Mouse (Mus musculus) fat pad, adult 2 months (tissue): ENCODE data around the gene Gpalpp1.

Experiments
- DNase-seq: peaks from one replicate; pipeline ENCODE4 v3.0.0-alpha.2; 2011; ENCODE audit warnings: low read depth, low spot score; ENCODE audit errors: extremely low read depth

Gene Gpalpp1

GRCm38 (mm10) chr14:76115744-76116143 is 5.2 kb upstream of the Gpalpp1 start:
- DNase-seq: no peak

GRCm38 (mm10) chr14:76099543-76099942 is 11.0 kb downstream of the Gpalpp1 start:
- DNase-seq: peak; percentile 33

DNA sequence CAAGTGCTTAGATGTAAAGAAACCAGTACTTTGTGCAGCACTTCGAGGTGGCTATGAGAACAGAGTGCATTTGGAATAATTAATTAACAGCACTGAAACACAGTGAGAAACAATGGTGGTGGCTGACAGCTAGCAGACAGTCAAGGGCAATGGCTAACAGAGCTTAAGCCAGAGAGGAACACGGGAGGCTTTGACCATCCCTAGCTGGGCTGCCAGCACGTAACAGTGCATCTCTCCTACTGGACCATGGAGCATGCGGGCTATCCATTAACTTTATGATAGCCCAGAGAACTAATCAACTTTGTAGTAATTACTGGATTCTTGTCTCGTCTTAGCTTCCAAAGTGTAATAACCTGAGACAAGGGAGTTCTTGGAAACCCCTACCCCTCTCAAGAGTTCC is 12.7 kb downstream of the Gpalpp1 start:
- DNase-seq: no peak

- no peak for DNase-seq
These were observed 13.3 kb downstream of the Gpalpp1 start for GRCm38 (mm10) chr14:76097244-76097643.

GRCm38 (mm10) chr14:76084188-76084587 is 26.4 kb downstream of the Gpalpp1 start:
- DNase-seq: no peak

GRCm38 (mm10) chr14:76082086-76082636 is 28.4 kb downstream of the Gpalpp1 start:
- no peak for DNase-seq

GRCm38 (mm10) chr14:76081451-76081850 is 29.1 kb downstream of the Gpalpp1 start:
- DNase-seq: no peak

DNA sequence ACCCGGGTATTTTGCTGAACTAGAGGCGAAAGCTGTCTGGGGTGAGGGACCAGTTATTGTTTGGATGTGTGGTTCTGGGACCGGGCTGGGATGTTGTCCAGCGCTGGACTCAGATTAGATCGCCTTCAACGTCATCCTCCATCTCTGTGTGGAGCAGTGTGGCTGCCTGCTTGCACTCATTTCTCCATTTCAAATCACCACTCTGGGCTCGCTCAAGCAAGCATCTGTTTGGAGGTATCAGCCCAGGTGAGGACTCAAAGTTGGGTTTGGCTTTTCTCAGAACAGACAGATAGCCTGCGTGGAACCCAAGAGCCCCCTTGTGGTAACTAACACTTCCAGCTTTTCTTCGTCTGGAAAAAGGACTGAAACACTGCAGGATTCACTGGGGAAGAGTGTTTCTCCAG is 33.5 kb downstream of the Gpalpp1 start:
- no peak for DNase-seq

DNA sequence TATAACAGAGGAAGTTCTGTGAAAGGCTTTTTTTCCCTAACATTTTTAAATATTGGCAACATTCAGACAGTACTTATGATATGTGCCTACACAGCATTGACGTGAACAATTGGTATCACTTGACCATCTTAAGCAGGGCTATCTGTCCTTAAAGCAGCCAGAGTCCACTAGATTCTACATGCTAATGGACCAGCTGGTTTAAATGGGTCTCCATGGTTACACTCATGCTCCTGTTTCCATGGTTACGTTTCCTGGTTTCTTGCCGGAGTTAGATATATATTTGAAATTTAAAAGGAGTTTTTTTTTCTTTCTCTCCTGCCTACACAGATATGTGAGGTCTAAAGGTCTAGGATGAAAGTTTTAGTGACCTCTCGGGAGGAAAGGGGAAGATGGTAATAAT is 34.0 kb downstream of the Gpalpp1 start:
- DNase-seq: no peak

DNA sequence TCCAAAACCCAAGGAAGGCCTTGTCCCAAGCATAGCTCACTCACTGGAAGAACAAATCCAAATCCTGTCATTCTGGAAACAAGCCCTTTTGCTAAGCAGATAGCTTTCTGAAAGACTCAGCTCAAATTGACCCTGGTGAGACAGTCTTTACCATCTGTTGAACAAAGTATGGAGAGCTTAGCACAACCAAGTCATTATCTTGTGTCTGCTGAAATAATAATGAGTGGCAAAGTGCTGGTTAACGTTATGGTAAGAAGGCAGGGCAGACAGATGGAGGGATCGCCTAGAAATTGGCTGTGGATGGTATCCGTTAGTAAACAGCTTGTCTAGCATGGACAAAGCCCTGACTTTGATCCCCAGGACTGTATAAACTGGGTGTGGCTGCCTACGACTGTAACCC is 34.8 kb downstream of the Gpalpp1 start:
- DNase-seq: no peak

- no peak for DNase-seq
These were observed 36.4 kb downstream of the Gpalpp1 start for GRCm38 (mm10) chr14:76074206-76074605.

DNA sequence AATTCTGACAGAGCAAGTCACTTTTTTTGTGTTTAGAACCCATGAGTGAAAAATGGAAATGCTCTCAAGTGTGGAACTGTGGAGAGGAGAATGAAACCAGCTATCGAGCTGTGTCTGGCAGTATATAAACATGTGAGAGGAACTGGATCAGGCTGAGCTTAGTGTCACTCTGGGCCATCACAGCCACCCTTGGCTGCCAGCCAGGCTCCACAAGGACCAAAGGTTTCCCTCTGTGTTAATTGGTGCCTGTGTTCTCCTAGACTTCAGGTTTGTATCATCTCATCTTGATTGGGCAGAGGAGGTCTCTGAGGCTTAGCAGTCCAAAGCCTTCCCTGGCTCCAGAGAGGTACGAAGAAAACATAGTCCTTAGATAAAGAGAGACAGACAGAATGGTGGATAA is 37.9 kb downstream of the Gpalpp1 start:
- DNase-seq: no peak

- no peak for DNase-seq
These were observed 41.3 kb downstream of the Gpalpp1 start for GRCm38 (mm10) chr14:76069296-76069695.

DNA sequence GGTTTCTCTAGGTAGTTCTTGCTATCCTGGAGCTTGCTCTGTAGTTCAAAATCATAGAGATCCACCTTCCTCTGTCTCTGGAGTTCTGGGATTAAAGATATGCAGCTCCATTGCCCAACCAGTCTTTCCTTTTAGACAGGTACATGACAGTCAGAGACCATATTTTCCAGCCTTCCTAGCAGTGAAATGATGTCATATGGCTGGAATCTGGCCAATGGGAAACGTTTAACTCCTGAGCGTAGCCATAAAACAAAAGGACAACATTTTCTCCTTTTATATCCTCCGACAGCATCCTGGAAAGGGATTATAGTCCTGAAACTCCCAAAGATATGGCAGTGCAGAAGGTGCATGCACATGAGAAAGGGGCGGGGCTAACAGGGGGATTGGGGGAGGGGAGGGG is 42.3 kb downstream of the Gpalpp1 start:
- no peak for DNase-seq

DNA sequence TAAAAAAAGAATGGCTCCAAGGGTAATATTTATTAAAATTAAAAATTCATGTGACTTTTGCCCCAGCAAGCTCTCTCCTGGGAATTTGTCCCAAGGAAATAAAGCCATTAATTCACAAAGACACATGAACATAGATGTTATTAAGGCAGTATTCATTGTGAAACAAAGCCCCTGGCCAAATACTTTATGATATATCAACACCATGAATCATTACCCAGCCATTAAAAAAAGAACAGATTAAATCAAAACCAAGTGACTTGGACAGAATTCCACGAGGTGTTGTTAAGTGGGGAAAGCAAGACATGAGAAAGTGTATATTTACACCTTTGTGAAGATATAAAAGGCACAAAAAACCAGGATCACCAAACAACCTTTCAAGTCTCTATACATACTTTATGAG is 43.3 kb downstream of the Gpalpp1 start:
- DNase-seq: peak; percentile 91

GRCm38 (mm10) chr14:76059441-76059840 is 51.1 kb downstream of the Gpalpp1 start:
- DNase-seq: peak; percentile 78

GRCm38 (mm10) chr14:76053726-76054125 is 56.8 kb downstream of the Gpalpp1 start:
- DNase-seq: no peak

DNA sequence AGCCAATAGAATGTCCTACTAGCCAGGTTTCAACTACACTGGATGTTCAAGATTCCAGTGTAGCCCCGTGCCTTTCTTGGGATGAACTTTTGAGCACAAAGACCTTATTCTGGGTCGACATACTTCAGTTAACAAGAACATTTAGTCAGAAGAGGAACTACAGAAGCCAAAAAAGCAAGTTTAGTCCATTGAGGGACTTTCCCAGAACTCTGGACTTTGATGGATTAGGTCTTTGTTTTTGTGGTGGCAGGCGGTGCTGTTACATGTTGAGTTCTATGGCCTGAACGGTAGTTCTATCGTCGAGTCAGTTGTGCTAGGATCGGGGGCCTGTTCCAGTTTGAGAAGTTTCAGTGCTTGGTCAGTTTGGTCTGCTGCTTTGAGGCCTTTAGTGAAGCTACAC is 58.6 kb downstream of the Gpalpp1 start:
- no peak for DNase-seq

- no peak for DNase-seq
These were observed 64.8 kb downstream of the Gpalpp1 start for GRCm38 (mm10) chr14:76045767-76046166.

- DNase-seq: no peak
These were observed 66.4 kb downstream of the Gpalpp1 start for GRCm38 (mm10) chr14:76044164-76044557.

- DNase-seq: no peak
These were observed 67.1 kb downstream of the Gpalpp1 start for GRCm38 (mm10) chr14:76043251-76044163.
